Mouse (Mus musculus) layer of hippocampus, adult 2 months (tissue): ENCODE measurements around the gene Ssh1. TPM values are rescaled to one million over a fixed set of nuclear protein-coding genes. Genes with fewer than 3 reads are reported as not detected.

Source experiments
- DNase-seq, 2 experiments: peaks; one replicate each; pipeline ENCODE4 v3.0.0; 2022; ENCODE audit warnings: low spot score in 2 of 2
- H3K27ac ChIP-seq: fragments of 200-600 bp; 2 replicates; pipeline ENCODE4 v1.8.1; 2022
- H3K4me3 ChIP-seq: fragments of 200-600 bp; 2 replicates; pipeline ENCODE4 v1.8.1; 2022; ENCODE audit warnings: mild to moderate bottlenecking
- CTCF ChIP-seq: fragments of 200-600 bp; conservative IDR thresholded peaks from 2 replicates; pipeline ENCODE4 v1.8.1; 2022; ENCODE audit warnings: antibody characterized with exemption, mild to moderate bottlenecking, moderate library complexity
- total RNA-seq, 2 experiments: library from RNA; stranded (reverse); gene quantifications; 2 replicates each; pipeline ENCODE4 v1.2.3; 2021

Gene Ssh1
- total RNA-seq, 2 experiments from 2014 or later, result 25.8 to 28.1 TPM

- DNase-seq, result peak in 1 of 2 experiments; percentile 47
- H3K4me3 ChIP-seq, result no peak overlapping the region
- peak; percentile 39 for TF ChIP-seq CTCF
- peak overlapping the region; percentile 72 for H3K27ac ChIP-seq
Observed at GRCm38 (mm10) chr5:113986182-113986961, 7.3 kb downstream of the Ssh1 start.

- DNase-seq, result no peak
- no peak for TF ChIP-seq CTCF
- no peak overlapping the region for H3K4me3 ChIP-seq
- H3K27ac ChIP-seq, result peak overlapping the region; percentile 72; the same call in 1 of the 2 replicates
Observed at GRCm38 (mm10) chr5:113985737-113986136, 8.0 kb downstream of the Ssh1 start.

GRCm38 (mm10) chr5:113984025-113984740, 9.5 kb downstream of the Ssh1 start:
- TF ChIP-seq CTCF, result no peak
- DNase-seq, result no peak
- Histone ChIP-seq H3K27ac (no peak overlapping the region), H3K4me3 (no peak overlapping the region)

- TF ChIP-seq CTCF, result no peak
- DNase-seq, result no peak
- Histone ChIP-seq H3K27ac (no peak overlapping the region), H3K4me3 (no peak overlapping the region)
Observed at GRCm38 (mm10) chr5:113983541-113983940, 10.2 kb downstream of the Ssh1 start.

- DNase-seq, result no peak
- H3K27ac ChIP-seq, result no peak overlapping the region
- no peak overlapping the region for H3K4me3 ChIP-seq
- no peak for TF ChIP-seq CTCF
Observed at GRCm38 (mm10) chr5:113981843-113982242, 11.9 kb downstream of the Ssh1 start.

GRCm38 (mm10) chr5:113981171-113981570, 12.5 kb downstream of the Ssh1 start:
- H3K27ac ChIP-seq, result no peak overlapping the region
- no peak for TF ChIP-seq CTCF
- H3K4me3 ChIP-seq, result no peak overlapping the region
- no peak for DNase-seq

GRCm38 (mm10) chr5:113980511-113980910, 13.2 kb downstream of the Ssh1 start:
- no peak for TF ChIP-seq CTCF
- no peak overlapping the region for H3K27ac ChIP-seq
- H3K4me3 ChIP-seq, result no peak overlapping the region
- DNase-seq, result no peak

- no peak for TF ChIP-seq CTCF
- no peak overlapping the region for H3K27ac ChIP-seq
- no peak for DNase-seq
Observed at GRCm38 (mm10) chr5:113977309-113977708, 16.4 kb downstream of the Ssh1 start.

GRCm38 (mm10) chr5:113976597-113976996, 17.1 kb downstream of the Ssh1 start:
- TF ChIP-seq CTCF, result no peak
- no peak overlapping the region for H3K27ac ChIP-seq
- no peak overlapping the region for H3K4me3 ChIP-seq
- no peak for DNase-seq

More at GRCm38 (mm10) chr5:113977309-113977708, 16.4 kb downstream of the Ssh1 start:
- H3K4me3 ChIP-seq, result no peak overlapping the region

- no peak overlapping the region for H3K4me3 ChIP-seq
- H3K27ac ChIP-seq, result peak overlapping the region; percentile 49; the same call in 1 of the 2 replicates
- DNase-seq, result no peak
- no peak for TF ChIP-seq CTCF
Observed at GRCm38 (mm10) chr5:113975538-113976215, 18.0 kb downstream of the Ssh1 start.

- H3K27ac ChIP-seq, result no peak overlapping the region
- DNase-seq, result no peak
- no peak overlapping the region for H3K4me3 ChIP-seq
- no peak for TF ChIP-seq CTCF
Observed at GRCm38 (mm10) chr5:113974576-113974975, 19.1 kb downstream of the Ssh1 start.

GRCm38 (mm10) chr5:113973790-113974189, 19.9 kb downstream of the Ssh1 start:
- no peak for TF ChIP-seq CTCF
- Histone ChIP-seq H3K27ac (no peak overlapping the region), H3K4me3 (no peak overlapping the region)
- DNase-seq, result no peak
